Mouse (Mus musculus): ENCODE results near the gene Tnfsfm13. TPM values are rescaled to one million over a fixed set of nuclear protein-coding genes. Genes with fewer than 3 reads are reported as not detected.
A peak's percentile ranks its signal among the peaks of the same experiment; 100 is the strongest.

The Tnfsfm13 gene
- polyA plus RNA-seq, 1 experiment from 2014 or later, result 1.8 TPM

DNA sequence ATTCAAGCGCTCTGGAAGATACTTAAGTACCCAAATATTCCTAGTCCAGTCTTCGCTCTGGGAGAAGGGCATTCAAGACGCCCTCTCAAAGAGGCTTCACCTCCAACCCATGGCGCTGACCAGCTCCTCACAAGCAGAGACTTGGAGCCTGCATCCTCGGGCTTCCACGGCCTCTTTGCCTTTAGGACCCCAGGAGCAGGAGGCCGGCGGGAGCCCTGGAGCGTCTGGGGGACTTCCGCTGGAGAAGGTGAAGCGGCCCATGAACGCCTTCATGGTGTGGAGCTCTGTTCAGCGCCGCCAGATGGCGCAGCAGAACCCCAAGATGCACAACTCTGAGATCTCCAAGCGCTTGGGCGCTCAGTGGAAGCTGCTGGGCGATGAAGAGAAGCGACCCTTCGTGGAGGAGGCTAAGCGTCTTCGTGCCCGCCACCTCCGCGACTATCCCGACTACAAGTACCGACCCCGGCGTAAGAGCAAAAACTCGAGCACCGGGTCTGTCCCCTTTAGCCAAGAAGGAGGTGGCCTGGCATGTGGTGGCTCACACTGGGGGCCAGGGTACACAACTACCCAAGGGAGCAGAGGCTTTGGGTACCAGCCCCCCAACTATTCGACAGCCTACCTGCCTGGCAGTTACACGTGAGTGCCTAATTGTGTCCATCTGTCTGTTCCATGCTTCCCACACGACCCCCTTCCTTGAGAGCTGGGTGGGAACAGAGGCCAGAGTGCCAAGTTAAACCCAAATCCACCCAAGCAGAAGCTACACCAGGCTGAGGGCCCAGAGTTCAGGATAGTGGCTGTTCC lies 40.4 kb downstream of the Tnfsfm13 start, which contains the start of gene Sox15:
Sox15 (plus strand) TSS at position 51 of the 801 bp plus-strand sequence.
- peaks cover 44% of the 10 kb centered on the region for H3K36me3 ChIP-seq (replicated peaks)
- H3K9me3 ChIP-seq, result no peaks in the 10 kb centered on the region
- peak; percentile 57; the same call in 1 of the 2 replicates for ATAC-seq (replicated peaks)
- peaks cover 13% of the 10 kb centered on the region for H3K4me1 ChIP-seq
- 23% methylated on average over 34 of the region's 34 CpGs for WGBS
- no peak within 1 kb of the TSS for H3K9ac ChIP-seq
- H3K27ac ChIP-seq, result no peak within 1 kb of the TSS
- no peak within 1 kb of the TSS for H3K4me2 ChIP-seq
- H3K4me3 ChIP-seq, result no peak within 1 kb of the TSS
- H3K27me3 ChIP-seq (replicated peaks), result no peaks in the 10 kb centered on the region

DNA sequence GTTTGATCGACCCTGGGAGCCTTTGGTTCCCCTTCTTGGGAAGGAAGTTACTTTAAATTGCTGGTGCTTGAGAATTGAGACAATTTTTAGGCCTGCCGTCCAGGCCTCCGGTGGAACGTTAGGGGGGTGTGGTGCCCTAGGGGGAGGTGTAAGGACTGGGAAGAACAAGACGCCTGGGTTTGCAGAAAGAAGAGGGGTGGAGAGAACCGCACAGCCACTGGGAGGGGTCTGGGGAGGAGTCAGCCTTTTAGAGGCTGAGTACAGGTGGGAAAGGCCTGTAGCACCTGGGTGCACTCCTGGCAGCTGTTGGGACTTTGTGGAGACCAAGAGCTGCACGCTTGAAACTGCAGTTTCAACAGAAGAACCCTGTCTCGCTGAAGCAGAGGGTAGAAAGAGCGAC lies 41.1 kb downstream of the Tnfsfm13 start:
- no peak for ATAC-seq (replicated peaks)
- no peak overlapping the region for H3K4me3 ChIP-seq
- no peak overlapping the region for H3K9ac ChIP-seq
- H3K9me3 ChIP-seq, result no peaks in the 10 kb centered on the region
- H3K27me3 ChIP-seq (replicated peaks), result no peaks in the 10 kb centered on the region
- H3K4me1 ChIP-seq, result peaks cover 9% of the 10 kb centered on the region
- no peak overlapping the region for H3K27ac ChIP-seq
- 47% methylated on average over 9 of the region's 9 CpGs for WGBS
- no peak overlapping the region for H3K4me2 ChIP-seq
- H3K36me3 ChIP-seq (replicated peaks), result peaks cover 51% of the 10 kb centered on the region

DNA sequence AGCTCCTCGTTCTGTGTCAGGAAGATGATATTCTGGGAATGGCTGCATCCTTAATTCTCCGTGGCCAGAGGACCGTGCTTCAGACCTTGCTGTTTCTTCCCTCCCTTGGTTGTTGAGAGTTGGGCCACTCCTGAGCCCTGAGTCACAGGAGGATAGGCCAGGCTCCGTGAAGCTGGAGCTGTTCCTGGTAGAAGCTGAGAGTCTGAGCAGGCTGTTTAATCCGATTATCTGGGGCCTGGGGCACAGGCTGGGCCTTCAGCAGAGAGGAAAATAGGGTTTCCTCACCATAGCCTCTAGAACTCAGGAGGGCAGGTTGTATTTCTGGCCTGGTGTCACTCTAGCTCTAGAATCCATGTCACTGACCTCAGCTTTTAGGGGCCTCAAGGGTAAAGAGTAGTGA lies 42.5 kb downstream of the Tnfsfm13 start:
- no peak for ATAC-seq (replicated peaks)
- peaks cover 9% of the 10 kb centered on the region for H3K4me1 ChIP-seq
- H3K27ac ChIP-seq, result peak overlapping the region; percentile 43; the same call in 1 of the 2 replicates

DNA sequence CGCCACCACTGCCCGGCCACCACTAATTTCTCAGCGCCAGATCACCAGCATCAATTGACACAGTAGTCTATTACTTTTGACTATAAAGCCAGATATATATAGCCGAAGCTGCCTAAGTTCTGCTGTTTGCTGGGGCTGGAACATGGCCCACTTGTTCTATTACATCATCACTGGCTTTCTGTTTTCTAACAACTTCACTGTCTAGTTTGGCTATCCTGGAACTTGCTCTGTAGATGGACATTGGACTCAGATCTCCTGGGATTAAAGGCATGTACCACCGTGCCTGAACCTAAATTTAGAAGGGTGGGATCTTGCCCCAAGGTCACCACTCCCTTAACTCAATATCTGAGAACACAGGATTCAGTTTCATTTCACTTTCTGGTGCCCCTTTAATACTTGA lies 50.0 kb downstream of the Tnfsfm13 start:
- no peak overlapping the region for H3K4me2 ChIP-seq
- no peak overlapping the region for H3K27ac ChIP-seq
- H3K4me1 ChIP-seq, result no peaks in the 10 kb centered on the region
- no peak for ATAC-seq (replicated peaks)
- H3K27me3 ChIP-seq (replicated peaks), result no peaks in the 10 kb centered on the region
- H3K36me3 ChIP-seq (replicated peaks), result peaks cover 86% of the 10 kb centered on the region
- no peak overlapping the region for H3K9ac ChIP-seq
- WGBS, result 92% methylated on average over 5 of the region's 5 CpGs
- no peaks in the 10 kb centered on the region for H3K9me3 ChIP-seq
- H3K4me3 ChIP-seq, result no peak overlapping the region

More for the DNA sequence above, 42.5 kb downstream of the Tnfsfm13 start:
- Histone ChIP-seq H3K9me3 (no peaks in the 10 kb centered on the region), H3K27me3 (replicated peaks) (no peaks in the 10 kb centered on the region), H3K9ac (no peak overlapping the region), H3K36me3 (replicated peaks) (peaks cover 58% of the 10 kb centered on the region), H3K4me3 (no peak overlapping the region), H3K4me2 (no peak overlapping the region)
- 53% methylated on average over 5 of the region's 5 CpGs for WGBS

DNA sequence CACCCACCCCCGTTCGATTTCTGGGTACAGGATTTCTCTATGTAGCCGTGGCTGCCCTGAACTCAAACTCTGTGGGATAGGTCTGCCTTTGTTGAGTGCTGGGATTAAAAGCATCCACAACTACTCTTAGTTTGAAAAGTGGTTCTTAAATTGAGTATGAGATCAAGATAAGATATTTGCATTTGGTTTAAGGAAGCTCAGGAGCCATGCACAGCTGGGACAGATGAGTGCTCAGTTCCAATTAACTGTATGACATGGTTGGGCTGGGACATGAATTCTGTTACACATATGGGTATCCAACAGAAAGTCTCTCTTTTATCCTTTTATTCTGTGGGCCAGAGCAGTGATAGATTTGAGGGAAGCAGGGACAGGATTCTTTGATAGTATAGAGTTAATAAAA lies 60.4 kb downstream of the Tnfsfm13 start:
- no peak for ATAC-seq (replicated peaks)
- 83% methylated on average over 3 of the region's 3 CpGs for WGBS

DNA sequence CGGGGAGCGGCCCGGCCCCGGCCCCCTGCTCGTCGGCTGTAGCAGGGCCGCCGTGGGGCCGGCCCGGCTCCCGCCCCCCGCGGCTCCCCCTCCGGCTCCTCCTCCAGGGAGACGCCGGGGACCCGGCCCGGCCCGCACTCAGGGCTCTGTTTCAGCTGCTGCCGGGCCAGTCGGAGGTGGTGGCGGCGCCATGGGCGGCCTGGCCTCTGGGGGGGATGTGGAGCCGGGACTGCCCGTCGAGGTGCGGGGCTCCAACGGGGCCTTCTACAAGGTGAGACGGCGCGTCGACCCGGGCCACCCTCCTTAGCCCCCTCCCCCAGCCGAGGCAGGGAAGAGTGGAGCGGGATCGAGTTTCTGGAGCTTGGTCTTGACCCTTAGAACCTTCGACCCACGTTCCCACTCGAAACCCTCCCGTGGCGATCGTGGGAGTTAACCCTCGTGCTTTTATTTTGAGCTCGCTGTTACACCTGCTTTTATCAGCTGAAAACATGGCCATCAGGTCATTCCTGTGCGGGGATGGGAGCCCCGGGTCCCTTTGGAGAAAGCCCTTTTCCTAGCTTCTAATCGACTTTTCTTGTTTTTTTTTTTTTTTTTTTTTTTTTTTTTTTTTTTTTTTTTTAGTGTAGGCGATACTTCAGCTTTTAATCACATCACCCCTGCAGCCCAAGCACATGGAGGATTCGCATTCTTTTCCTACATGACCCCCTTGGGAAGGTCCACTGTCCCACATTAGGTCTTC lies 62.6 kb downstream of the Tnfsfm13 start:
- H3K36me3 ChIP-seq (replicated peaks), result no peaks in the 10 kb centered on the region; the same call in 1 of the 2 replicates
- peak overlapping the region; percentile 92 for H3K4me3 ChIP-seq
- peaks cover 39% of the 10 kb centered on the region for H3K4me1 ChIP-seq
- peak; percentile 64 for ATAC-seq (replicated peaks)
- no peaks in the 10 kb centered on the region for H3K9me3 ChIP-seq
- peak overlapping the region; percentile 59 for H3K4me2 ChIP-seq
- no peaks in the 10 kb centered on the region for H3K27me3 ChIP-seq (replicated peaks)
- H3K9ac ChIP-seq, result peak overlapping the region; percentile 98
- under 1% methylated on average over 33 of the region's 50 CpGs for WGBS
- H3K27ac ChIP-seq, result peak overlapping the region; percentile 95

More for the DNA sequence above, 60.4 kb downstream of the Tnfsfm13 start:
- H3K9me3 ChIP-seq, result no peaks in the 10 kb centered on the region
- no peak overlapping the region for H3K4me3 ChIP-seq
- H3K27ac ChIP-seq, result no peak overlapping the region
- H3K4me2 ChIP-seq, result peak overlapping the region; percentile 59
- H3K36me3 ChIP-seq (replicated peaks), result peaks cover 7% of the 10 kb centered on the region; the same call in 1 of the 2 replicates
- no peak overlapping the region for H3K9ac ChIP-seq
- peaks cover 39% of the 10 kb centered on the region for H3K4me1 ChIP-seq
- H3K27me3 ChIP-seq (replicated peaks), result no peaks in the 10 kb centered on the region

MicroRNAs encoded within 50 kb of the gene (microRNA counts, 519-probe panel; counts per million panel counts)
- microRNA mmu-miR-1934 (not detected), microRNA mmu-miR-467f (2,290 counts per million, percentile 34 among the panel's probes with 10 or more counts)

Small RNA genes lying within 50 kb of the gene (microRNA-seq; reads per million reads assigned to microRNA genes)
- gene Mir1934 (2.6 reads per million, percentile 11 among the genes with 10 or more reads in this experiment), gene Mir467f (not detected)

Other genes starting within 250 kb of the Tnfsfm13 start
- 4.5 and 5.7 TPM in 2 replicates for gene Dnah2, start 147.0 kb downstream of the Tnfsfm13 start, polyA plus RNA-seq (2015; fragmentation: Nextera tagmentation; extraction: Ambion mirVana)
- 178 and 188 TPM in 2 replicates for gene Efnb3, start 135.9 kb downstream of the Tnfsfm13 start, polyA plus RNA-seq (2015; fragmentation: Nextera tagmentation; extraction: Ambion mirVana)
- gene Wrap53, start 115.8 kb downstream of the Tnfsfm13 start, polyA plus RNA-seq (2015; fragmentation: Nextera tagmentation; extraction: Ambion mirVana), result 21.4 and 23.2 TPM in 2 replicates
- 60.4 and 70.1 TPM in 2 replicates for gene Trp53, start 115.7 kb downstream of the Tnfsfm13 start, polyA plus RNA-seq (2015; fragmentation: Nextera tagmentation; extraction: Ambion mirVana)
- 60.0 and 60.9 TPM in 2 replicates for gene Atp1b2, start 90.2 kb downstream of the Tnfsfm13 start, polyA plus RNA-seq (2015; fragmentation: Nextera tagmentation; extraction: Ambion mirVana)
- not detected in 2 replicates for gene Shbg, start 78.2 kb downstream of the Tnfsfm13 start, polyA plus RNA-seq (2015; fragmentation: Nextera tagmentation; extraction: Ambion mirVana)
- gene Sat2, start 74.1 kb downstream of the Tnfsfm13 start, polyA plus RNA-seq (2015; fragmentation: Nextera tagmentation; extraction: Ambion mirVana), result 23.5 and 24.9 TPM in 2 replicates
- gene Fxr2, start 63.1 kb downstream of the Tnfsfm13 start, polyA plus RNA-seq (2015; fragmentation: Nextera tagmentation; extraction: Ambion mirVana), result 40.6 and 47.0 TPM in 2 replicates
- 0.20 TPM in 1 of 2 replicates, not detected in the other for gene Sox15, start 40.8 kb downstream of the Tnfsfm13 start, polyA plus RNA-seq (2015; fragmentation: Nextera tagmentation; extraction: Ambion mirVana)
- gene Mpdu1, start 33.5 kb downstream of the Tnfsfm13 start, polyA plus RNA-seq (2015; fragmentation: Nextera tagmentation; extraction: Ambion mirVana), result 99.9 and 108 TPM in 2 replicates
- 9.4 and 10.4 TPM in 2 replicates for gene Cd68, start 29.9 kb downstream of the Tnfsfm13 start, polyA plus RNA-seq (2015; fragmentation: Nextera tagmentation; extraction: Ambion mirVana)
- 460 and 473 TPM in 2 replicates for gene Eif4a1, start 23.7 kb downstream of the Tnfsfm13 start, polyA plus RNA-seq (2015; fragmentation: Nextera tagmentation; extraction: Ambion mirVana)
- 116 and 122 TPM in 2 replicates for gene Senp3, start 14.0 kb downstream of the Tnfsfm13 start, polyA plus RNA-seq (2015; fragmentation: Nextera tagmentation; extraction: Ambion mirVana)
- gene Tnfsf13, start 10.3 kb downstream of the Tnfsfm13 start, polyA plus RNA-seq (2015; fragmentation: Nextera tagmentation; extraction: Ambion mirVana), result 0.37 and 0.68 TPM in 2 replicates
- 2.0 and 2.4 TPM in 2 replicates for gene Tnfsf12, start 249 bp downstream of the Tnfsfm13 start, polyA plus RNA-seq (2015; fragmentation: Nextera tagmentation; extraction: Ambion mirVana)
- 15.9 and 17.4 TPM in 2 replicates for gene Polr2a, start 62.5 kb upstream of the Tnfsfm13 start, polyA plus RNA-seq (2015; fragmentation: Nextera tagmentation; extraction: Ambion mirVana)
- 0.17 and 0.26 TPM in 2 replicates for gene Slc35g3, start 65.9 kb upstream of the Tnfsfm13 start, polyA plus RNA-seq (2015; fragmentation: Nextera tagmentation; extraction: Ambion mirVana)
- gene Zbtb4, start 69.8 kb upstream of the Tnfsfm13 start, polyA plus RNA-seq (2015; fragmentation: Nextera tagmentation; extraction: Ambion mirVana), result 4.1 and 4.3 TPM in 2 replicates
- gene Chrnb1, start 99.8 kb upstream of the Tnfsfm13 start, polyA plus RNA-seq (2015; fragmentation: Nextera tagmentation; extraction: Ambion mirVana), result 0.98 and 1.2 TPM in 2 replicates
- gene Fgf11, start 105.8 kb upstream of the Tnfsfm13 start, polyA plus RNA-seq (2015; fragmentation: Nextera tagmentation; extraction: Ambion mirVana), result 3.7 and 4.5 TPM in 2 replicates
- gene Tmem102, start 109.5 kb upstream of the Tnfsfm13 start, polyA plus RNA-seq (2015; fragmentation: Nextera tagmentation; extraction: Ambion mirVana), result 0.74 and 0.86 TPM in 2 replicates
- not detected in 2 replicates for gene Gm39566, start 119.2 kb upstream of the Tnfsfm13 start, polyA plus RNA-seq (2015; fragmentation: Nextera tagmentation; extraction: Ambion mirVana)
- not detected in 2 replicates for gene Spem2, start 122.4 kb upstream of the Tnfsfm13 start, polyA plus RNA-seq (2015; fragmentation: Nextera tagmentation; extraction: Ambion mirVana)
- 0.55 and 0.65 TPM in 2 replicates for gene Spem1, start 126.1 kb upstream of the Tnfsfm13 start, polyA plus RNA-seq (2015; fragmentation: Nextera tagmentation; extraction: Ambion mirVana)
- 24.0 and 24.2 TPM in 2 replicates for gene Nlgn2, start 141.7 kb upstream of the Tnfsfm13 start, polyA plus RNA-seq (2015; fragmentation: Nextera tagmentation; extraction: Ambion mirVana)
- 318 and 320 TPM in 2 replicates for gene Tmem256, start 142.4 kb upstream of the Tnfsfm13 start, polyA plus RNA-seq (2015; fragmentation: Nextera tagmentation; extraction: Ambion mirVana)
- 52.3 and 53.5 TPM in 2 replicates for gene Plscr3, start 150.3 kb upstream of the Tnfsfm13 start, polyA plus RNA-seq (2015; fragmentation: Nextera tagmentation; extraction: Ambion mirVana)
- gene Tnk1, start 162.6 kb upstream of the Tnfsfm13 start, polyA plus RNA-seq (2015; fragmentation: Nextera tagmentation; extraction: Ambion mirVana), result 0.10 and 0.28 TPM in 2 replicates
- gene Tmem95, start 181.9 kb upstream of the Tnfsfm13 start, polyA plus RNA-seq (2015; fragmentation: Nextera tagmentation; extraction: Ambion mirVana), result not detected in 2 replicates
- gene Kctd11, start 185.3 kb upstream of the Tnfsfm13 start, polyA plus RNA-seq (2015; fragmentation: Nextera tagmentation; extraction: Ambion mirVana), result 1.7 and 1.9 TPM in 2 replicates
- gene Acap1, start 199.4 kb upstream of the Tnfsfm13 start, polyA plus RNA-seq (2015; fragmentation: Nextera tagmentation; extraction: Ambion mirVana), result 0.46 and 0.52 TPM in 2 replicates
- gene 2810408A11Rik, start 204.9 kb upstream of the Tnfsfm13 start, polyA plus RNA-seq (2015; fragmentation: Nextera tagmentation; extraction: Ambion mirVana), result 11.1 and 11.8 TPM in 2 replicates
- gene Neurl4, start 205.0 kb upstream of the Tnfsfm13 start, polyA plus RNA-seq (2015; fragmentation: Nextera tagmentation; extraction: Ambion mirVana), result 23.2 and 24.2 TPM in 2 replicates
- gene Gps2, start 217.8 kb upstream of the Tnfsfm13 start, polyA plus RNA-seq (2015; fragmentation: Nextera tagmentation; extraction: Ambion mirVana), result 77.6 and 86.6 TPM in 2 replicates
- 1,022 and 1,040 TPM in 2 replicates for gene Eif5a, start 225.9 kb upstream of the Tnfsfm13 start, polyA plus RNA-seq (2015; fragmentation: Nextera tagmentation; extraction: Ambion mirVana)
- gene Ybx2, start 239.7 kb upstream of the Tnfsfm13 start, polyA plus RNA-seq (2015; fragmentation: Nextera tagmentation; extraction: Ambion mirVana), result 5.6 and 6.4 TPM in 2 replicates

Measured in midbrain, embryonic 15.5 days (tissue).